In genomic region chr4:8113558-8113957, GRCm38 (mm10) we compare ENCODE assay signal across 15 mouse cellular contexts.
DNase-seq lines count a peak whose midpoint lies in the region; ATAC-seq and TF ChIP-seq lines count a peak whose summit lies in the region.
"Had no signal": no experiment of that assay in that cellular context is flagged by ENCODE, and none has a peak within 500 bp of the region (broad histone marks: within the 10 kb centered on the region; RNA-seq: fewer than 3 reads in every experiment).

No protein-coding gene starts in this region.

- peak; percentile 12 for DNase-seq in adrenal gland, adult 8-10 months
- no peak for DNase-seq in adrenal gland, postnatal 4 days (ENCODE audit: low spot score in 2 of 2)
- peak; percentile 4 to 14 for DNase-seq in adrenal gland, postnatal 36 days
- DNase-seq in heart, postnatal 14 days: peak; percentile 11 to 15
- DNase-seq in lung, postnatal 0 days (ENCODE audit: low spot score): peak; percentile 60
- DNase-seq in midbrain, embryonic 11.5 days (ENCODE audit: low spot score, missing footprints): no peak
- no peak for DNase-seq in embryo, embryonic 9.5 days (ENCODE audit: extremely low spot score)
- DNase-seq: cerebellum, adult 9-11 months; liver, postnatal 0 days; midbrain, embryonic 14.5 days; right cerebral cortex, adult 18-20 months had no signal

- H3K4me3 ChIP-seq in lung, postnatal 0 days (ENCODE audit: low read depth, low read length): no peak overlapping the region
- no peak overlapping the region for H3K4me3 ChIP-seq in intestine, embryonic 16.5 days (ENCODE audit: low read length)
- H3K4me3 ChIP-seq in midbrain, embryonic 11.5 days (ENCODE audit: low read depth, low read length): no peak overlapping the region
- H3K4me3 ChIP-seq: embryonic facial prominence, embryonic 13.5 days; hindbrain, embryonic 12.5 days; neural tube, embryonic 13.5 days had no signal

- no peak overlapping the region for H3K9ac ChIP-seq in lung, postnatal 0 days (replicated peaks; ENCODE audit: low read depth)
- no peak overlapping the region for H3K9ac ChIP-seq in intestine, embryonic 16.5 days (ENCODE audit: low read depth, low read length)
- no peak overlapping the region for H3K9ac ChIP-seq in midbrain, embryonic 11.5 days (ENCODE audit: low read length)
- H3K9ac ChIP-seq: embryonic facial prominence, embryonic 13.5 days; hindbrain, embryonic 12.5 days; liver, postnatal 0 days; neural tube, embryonic 13.5 days had no signal

- peak; percentile 81 for TF ChIP-seq EP300 in lung, postnatal 0 days (IDR thresholded peaks at IDR 0.05)

- 31% methylated on average over 3 of the region's 3 CpGs for WGBS in lung, postnatal 0 days
- WGBS in intestine, embryonic 16.5 days: 76% methylated on average over 3 of the region's 3 CpGs
- 84% methylated on average over 3 of the region's 3 CpGs for WGBS in midbrain, embryonic 11.5 days

- no peaks in the 10 kb centered on the region for H3K27me3 ChIP-seq in lung, postnatal 0 days (replicated peaks; ENCODE audit: insufficient read depth, low read length)
- H3K27me3 ChIP-seq in intestine, embryonic 16.5 days (replicated peaks; ENCODE audit: control insufficient read depth, insufficient read depth, low read length): no peaks in the 10 kb centered on the region
- H3K27me3 ChIP-seq in midbrain, embryonic 11.5 days (ENCODE audit: control insufficient read depth, insufficient read depth, low read length): no peaks in the 10 kb centered on the region
- H3K27me3 ChIP-seq: embryonic facial prominence, embryonic 13.5 days; hindbrain, embryonic 12.5 days; neural tube, embryonic 13.5 days had no signal

- TF ChIP-seq CTCF in lung, postnatal 0 days (IDR thresholded peaks at IDR 0.05): no peak

- H3K27ac ChIP-seq in lung, postnatal 0 days (ENCODE audit: low read length): no peak overlapping the region
- H3K27ac ChIP-seq in intestine, embryonic 16.5 days (ENCODE audit: low read length): no peak overlapping the region
- no peak overlapping the region for H3K27ac ChIP-seq in midbrain, embryonic 11.5 days (ENCODE audit: low read depth, low read length)
- H3K27ac ChIP-seq: embryonic facial prominence, embryonic 13.5 days; hindbrain, embryonic 12.5 days; neural tube, embryonic 13.5 days had no signal

- H3K4me2 ChIP-seq in lung, postnatal 0 days (replicated peaks; ENCODE audit: low read depth, low read length): no peak overlapping the region
- no peak overlapping the region for H3K4me2 ChIP-seq in intestine, embryonic 16.5 days (ENCODE audit: low read depth, low read length)
- H3K4me2 ChIP-seq in midbrain, embryonic 11.5 days: no peak overlapping the region
- H3K4me2 ChIP-seq: embryonic facial prominence, embryonic 13.5 days; hindbrain, embryonic 12.5 days; neural tube, embryonic 13.5 days had no signal

- intact Hi-C loops in heart, postnatal 14 days (cut with DNase I): loop anchor here (10.0 kb wide), 1 partner anchor 121 kb away; the partner anchor contains the start of gene Car8

- no peaks in the 10 kb centered on the region for H3K36me3 ChIP-seq in lung, postnatal 0 days (ENCODE audit: insufficient read depth, low read length)
- H3K36me3 ChIP-seq in intestine, embryonic 16.5 days (ENCODE audit: control insufficient read depth, insufficient read depth, low read length): no peaks in the 10 kb centered on the region
- H3K36me3 ChIP-seq in midbrain, embryonic 11.5 days (ENCODE audit: control insufficient read depth, insufficient read depth, low read length): no peaks in the 10 kb centered on the region
- H3K36me3 ChIP-seq: embryonic facial prominence, embryonic 13.5 days; hindbrain, embryonic 12.5 days; neural tube, embryonic 13.5 days had no signal

- ATAC-seq in lung, postnatal 0 days: peak; percentile 93
- no peak for ATAC-seq in intestine, embryonic 16.5 days
- no peak for ATAC-seq in midbrain, embryonic 11.5 days (ENCODE audit: low FRiP score)
- ATAC-seq: liver, postnatal 0 days had no signal

- H3K9me3 ChIP-seq in lung, postnatal 0 days (ENCODE audit: low read length): no peaks in the 10 kb centered on the region
- H3K9me3 ChIP-seq in intestine, embryonic 16.5 days (ENCODE audit: control insufficient read depth, low read length): no peaks in the 10 kb centered on the region
- no peaks in the 10 kb centered on the region for H3K9me3 ChIP-seq in midbrain, embryonic 11.5 days (ENCODE audit: control insufficient read depth, low read length)
- H3K9me3 ChIP-seq: hindbrain, embryonic 12.5 days; neural tube, embryonic 13.5 days had no signal

- no peaks in the 10 kb centered on the region for H3K4me1 ChIP-seq in lung, postnatal 0 days (ENCODE audit: insufficient read depth, low read depth, low read length)
- no peaks in the 10 kb centered on the region for H3K4me1 ChIP-seq in intestine, embryonic 16.5 days (ENCODE audit: control insufficient read depth, insufficient read depth, low read length)
- no peaks in the 10 kb centered on the region for H3K4me1 ChIP-seq in midbrain, embryonic 11.5 days (ENCODE audit: control insufficient read depth, insufficient read depth, low read length)
- H3K4me1 ChIP-seq: embryonic facial prominence, embryonic 13.5 days; hindbrain, embryonic 12.5 days; neural tube, embryonic 13.5 days had no signal

Comparison
In these comparisons a context has a peak if more than half of its experiments do, and no peak if none do; other contexts are left out.
1. DNase-seq: peak in adrenal gland, adult 8-10 months (single experiment), adrenal gland, postnatal 36 days (2 of 2), heart, postnatal 14 days (2 of 2) and lung, postnatal 0 days (single experiment); none in adrenal gland, postnatal 4 days (0 of 2), midbrain, embryonic 11.5 days (single experiment) and embryo, embryonic 9.5 days (single experiment).